Mouse (Mus musculus) CD4-positive, CD25-positive, alpha-beta regulatory T cell, adult 9 weeks (primary cell): Measurements from ENCODE around the gene Timm44. TPM values are rescaled to one million over a fixed set of nuclear protein-coding genes. Genes with fewer than 3 reads are reported as not detected.

Experiments
- polyA plus RNA-seq: library from polyadenylated mRNA; unstranded; fragments of 100-300 nt; shearing (Covaris generic); gene quantifications from one replicate; pipeline ENCODE4 v1.2.1, GENCODE M21; 2017

The Timm44 gene
- polyA plus RNA-seq = 74.9 TPM

DNA sequence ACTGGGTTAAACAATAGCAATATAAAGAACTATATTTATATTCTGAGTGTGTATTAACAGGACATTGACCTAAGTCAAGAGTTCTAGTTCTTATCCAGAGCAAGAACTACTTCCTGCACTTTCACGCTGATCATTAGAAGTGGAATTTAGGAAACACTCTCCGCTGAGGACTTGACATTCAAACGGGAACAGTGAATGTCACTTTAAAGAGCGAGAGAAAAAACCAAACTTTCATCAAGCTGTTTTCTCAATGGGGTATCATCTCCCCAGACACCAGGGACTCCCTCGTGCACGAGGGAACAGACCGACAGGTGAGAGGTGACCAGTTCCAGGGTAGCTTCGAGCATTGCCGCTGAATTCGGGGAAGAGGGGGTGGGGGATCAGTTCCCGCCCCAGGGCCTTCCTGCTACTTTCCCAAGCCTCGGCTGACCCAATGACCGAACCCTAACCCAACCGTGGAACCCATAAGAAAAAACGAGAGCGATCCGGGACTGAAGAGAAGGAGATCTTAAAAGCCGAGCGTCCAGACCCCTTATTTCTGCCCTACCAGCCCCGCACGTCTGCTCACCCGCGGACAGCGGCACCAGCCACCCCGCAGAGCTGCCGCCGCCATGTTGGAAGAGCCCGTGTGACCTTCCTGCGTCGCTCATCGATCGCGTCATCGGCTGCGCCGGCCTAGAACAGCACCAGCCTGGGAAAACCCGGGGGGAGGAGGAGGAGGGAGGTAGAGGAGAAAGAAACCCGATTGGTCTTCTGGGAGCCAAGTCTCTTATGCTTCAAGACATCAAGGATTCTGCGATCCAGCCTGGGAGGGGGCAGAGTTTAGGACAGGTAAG is at the start of gene Timm44:
Gene Timm44, minus strand, starts transcription at position 639 of the 836 bp plus-strand sequence.

DNA sequence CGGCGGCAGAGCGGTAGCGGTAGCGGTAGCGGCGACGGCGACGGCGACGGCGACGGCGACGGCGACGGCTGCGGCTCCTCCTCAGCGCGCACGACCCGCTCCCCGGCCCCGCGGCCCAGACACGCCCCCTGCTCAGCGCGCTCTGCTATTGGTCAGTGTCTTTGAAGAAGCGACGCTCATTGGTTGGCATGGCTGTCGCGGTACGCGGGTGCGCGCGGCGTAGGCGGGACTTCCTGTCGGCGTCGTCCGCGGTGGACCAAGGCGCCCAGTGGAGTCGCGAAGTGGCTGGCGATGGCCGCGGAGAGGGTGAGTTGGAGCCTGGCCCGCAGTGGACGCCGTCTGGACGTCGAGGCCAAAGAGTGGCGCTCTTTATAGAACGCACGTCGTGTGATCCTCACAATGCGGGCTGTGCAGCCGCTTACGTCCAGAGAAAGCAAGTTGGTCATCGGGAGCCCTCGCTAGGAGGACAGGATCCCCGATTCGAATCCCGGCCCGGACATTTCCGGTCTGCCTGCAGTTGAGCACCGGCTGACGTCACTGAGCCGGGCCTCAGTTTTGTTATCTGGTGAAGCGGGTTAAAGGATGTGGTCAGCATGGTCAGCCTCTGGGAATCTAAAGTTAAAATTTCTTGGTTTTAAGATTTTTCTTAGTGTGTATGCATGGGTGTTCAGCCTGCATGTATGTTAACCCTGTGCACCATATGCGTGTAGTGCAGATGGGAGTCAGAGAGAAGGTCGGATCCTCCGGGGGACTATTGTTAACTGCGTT is 49.5 kb upstream of the Timm44 start, which contains the start of the genes Ccl25 and Elavl1:
Gene Ccl25, plus strand, starts transcription at position 228 of the 768 bp plus-strand sequence.
Gene Elavl1, minus strand, starts transcription at position 431 of the 768 bp plus-strand sequence.

DNA sequence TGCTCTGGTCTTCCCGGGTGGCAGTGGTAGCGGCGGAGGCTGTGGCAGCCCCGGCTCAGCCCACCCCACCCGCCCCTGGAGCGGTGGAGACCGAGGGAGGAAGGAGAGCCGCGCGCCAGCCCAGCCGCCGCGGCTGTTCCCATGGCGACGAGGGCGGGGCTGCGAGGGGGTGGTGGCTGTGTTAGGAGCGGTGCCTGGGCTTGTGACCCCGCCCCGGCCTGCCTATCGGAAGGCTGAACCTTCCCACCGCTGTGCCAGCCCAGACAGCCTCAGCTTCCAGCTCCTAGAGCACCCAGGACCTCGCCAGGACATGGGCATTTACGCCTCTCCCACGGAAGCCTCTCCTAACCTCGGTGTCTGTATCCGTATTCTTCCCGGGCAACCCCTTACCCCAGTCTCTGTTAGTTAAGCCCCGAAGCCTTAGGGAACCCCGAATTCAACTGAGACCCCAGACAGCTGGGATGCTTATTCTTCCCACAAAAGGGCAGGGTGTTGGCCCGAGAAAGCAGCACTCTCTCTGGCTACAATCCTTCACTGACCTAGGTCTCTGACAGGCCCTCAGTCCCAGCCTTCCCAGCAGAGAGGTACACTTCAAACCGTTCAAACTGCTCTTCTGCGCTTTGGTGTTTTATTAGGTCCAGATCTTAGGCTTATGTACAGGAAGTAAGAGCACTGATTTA is 16.4 kb downstream of the Timm44 start, which contains the start of gene Ctxn1:
Gene Ctxn1, minus strand, starts transcription at position 150 of the 680 bp plus-strand sequence.

DNA sequence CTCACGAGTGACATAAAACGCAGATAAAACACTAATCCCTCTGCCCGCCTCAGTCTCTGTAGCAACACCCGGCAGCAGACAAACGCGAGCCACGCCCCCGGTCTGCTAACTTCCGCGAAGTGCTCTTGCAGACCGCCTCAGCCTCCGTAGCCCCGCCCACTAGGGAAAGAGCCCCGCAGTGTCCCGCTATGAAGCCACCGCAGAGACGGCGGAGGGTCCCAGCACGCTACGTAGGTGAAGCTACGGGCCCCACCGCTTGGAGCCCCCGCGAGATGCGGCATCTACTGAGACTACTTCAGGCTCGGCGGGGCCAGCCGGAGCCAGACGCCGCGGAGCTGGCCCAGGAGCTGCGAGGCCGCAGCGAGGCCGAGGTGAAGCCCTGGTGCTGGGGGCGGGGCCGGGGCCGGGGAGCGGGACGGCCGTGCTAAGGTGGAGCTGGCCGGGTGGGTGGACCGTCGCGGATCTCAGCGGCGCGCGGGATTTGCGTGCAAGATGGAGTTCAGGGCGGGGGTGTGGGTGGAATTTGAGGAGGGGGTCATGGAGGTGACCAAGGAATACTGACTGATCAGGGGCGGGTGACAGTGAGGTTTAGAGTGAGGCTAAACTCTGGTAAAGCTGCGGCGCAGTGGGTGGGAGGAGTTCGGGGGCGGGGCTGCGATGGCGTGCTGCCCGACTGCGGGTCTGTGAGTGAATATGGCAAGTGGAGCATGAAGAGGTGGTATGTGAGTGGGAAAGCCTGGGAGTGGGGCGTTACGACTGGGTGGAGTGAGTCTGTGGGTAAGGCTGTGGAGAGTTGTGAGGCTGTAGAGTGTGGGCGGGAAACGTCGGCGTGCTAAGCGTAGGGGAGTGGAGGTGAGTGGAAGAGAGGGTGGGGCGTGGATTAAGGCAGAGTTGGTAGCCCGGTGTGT is 22.5 kb downstream of the Timm44 start, which contains the start of gene Snapc2:
Gene Snapc2, plus strand, starts transcription at position 147 of the 908 bp plus-strand sequence.

DNA sequence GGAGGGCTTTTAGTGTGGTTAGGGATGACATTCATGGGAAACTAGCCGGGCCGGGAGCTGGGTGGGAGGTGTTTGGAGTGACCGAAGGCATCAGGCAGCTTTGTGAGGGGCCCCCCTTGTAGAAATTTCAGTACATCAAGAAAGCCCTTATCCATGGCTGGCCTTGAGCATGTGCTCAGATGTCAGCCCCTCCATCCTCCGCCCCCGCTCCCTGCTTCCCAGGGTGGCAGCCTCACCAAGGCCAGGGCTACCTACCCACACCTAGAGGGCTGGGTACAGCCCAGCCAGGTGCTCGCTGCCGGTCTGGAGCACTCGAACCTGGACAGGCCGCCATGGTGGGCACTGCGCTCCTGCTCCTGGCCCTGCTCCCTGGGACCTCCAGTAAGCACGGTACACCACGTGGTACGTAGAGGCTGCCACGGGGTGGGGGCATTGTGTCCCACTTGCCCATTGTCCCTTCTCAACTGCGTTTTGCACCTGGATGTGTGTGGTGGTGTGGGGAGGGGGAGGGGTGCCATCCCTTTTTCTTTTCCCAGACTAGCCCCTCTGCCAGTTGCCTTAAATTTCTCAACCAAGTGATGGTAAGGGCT is 27.7 kb downstream of the Timm44 start, which contains the start of gene Tgfbr3l:
Gene Tgfbr3l, plus strand, starts transcription at position 264 of the 590 bp plus-strand sequence.

DNA sequence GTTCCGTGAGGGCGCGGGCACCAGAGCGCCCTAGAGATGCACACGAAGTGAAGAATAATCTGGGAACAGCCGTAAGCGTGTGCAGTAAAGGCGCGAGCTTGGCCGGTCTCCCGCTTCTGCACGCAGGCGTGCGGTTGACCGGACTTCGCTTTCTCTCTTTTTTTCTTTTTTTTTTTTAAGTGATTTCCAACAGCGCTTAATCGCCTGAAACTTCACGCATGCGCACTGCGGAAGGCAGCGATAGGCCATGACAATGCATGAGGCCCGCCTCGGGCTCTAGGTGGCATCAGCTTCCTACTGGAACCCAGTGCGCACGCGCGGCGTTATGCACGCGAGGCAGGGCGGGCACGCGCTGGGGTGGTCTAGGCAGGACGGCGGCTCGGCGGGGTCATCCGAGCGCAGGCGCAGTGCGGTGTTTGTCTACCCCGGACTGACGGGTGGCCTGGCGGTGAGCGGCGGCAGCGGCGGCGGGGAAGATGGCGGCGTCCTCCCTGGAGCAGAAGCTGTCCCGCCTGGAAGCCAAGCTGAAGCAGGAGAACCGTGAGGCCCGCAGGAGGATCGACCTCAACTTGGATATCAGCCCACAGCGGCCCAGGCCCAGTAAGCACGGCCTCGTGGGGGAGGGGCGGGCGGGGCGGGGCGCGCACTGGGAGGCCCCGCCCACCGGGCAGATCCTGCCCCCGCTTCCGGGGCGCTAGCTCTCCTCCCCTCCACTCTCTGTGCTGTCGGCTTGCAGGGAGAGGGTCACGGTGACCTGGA is 37.1 kb downstream of the Timm44 start, which contains the start of the genes Map2k7 and Gm49320:
Gene Map2k7, plus strand, starts transcription at position 307 of the 759 bp plus-strand sequence.
Gene Gm49320, plus strand, starts transcription at position 432 of the 759 bp plus-strand sequence.

DNA sequence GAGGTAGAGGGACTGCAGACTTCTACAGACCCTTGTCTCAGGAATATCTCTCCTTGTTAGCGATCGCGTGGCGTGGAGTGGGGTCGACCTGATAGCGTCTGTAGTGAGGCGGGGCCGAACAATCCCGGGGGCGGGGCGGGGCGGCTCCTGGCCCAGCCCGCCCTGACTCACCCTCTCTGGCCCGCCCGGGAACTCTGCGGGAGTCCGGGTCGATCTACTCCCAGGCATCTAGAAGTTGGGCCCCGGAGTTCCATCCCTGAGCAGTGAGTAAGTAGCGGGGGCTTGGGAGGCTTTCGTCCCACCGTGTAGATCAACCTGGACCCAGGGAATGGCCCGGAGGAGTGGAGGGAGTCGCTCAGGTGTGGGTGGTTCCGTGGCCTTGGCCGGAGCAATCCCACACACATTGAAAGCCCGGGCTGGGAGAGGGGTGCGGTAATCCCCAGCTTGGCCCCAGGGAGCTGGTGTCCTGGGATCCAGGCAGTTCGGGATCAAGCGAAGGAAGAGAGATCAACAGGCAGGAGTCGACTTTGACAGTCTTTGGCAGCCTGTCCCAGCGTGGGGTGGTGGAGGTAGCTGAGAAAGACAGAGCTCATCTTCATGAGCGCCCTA is 48.9 kb downstream of the Timm44 start, which contains the start of gene Lrrc8e:
Gene Lrrc8e, plus strand, starts transcription at position 89 of the 609 bp plus-strand sequence.

DNA sequence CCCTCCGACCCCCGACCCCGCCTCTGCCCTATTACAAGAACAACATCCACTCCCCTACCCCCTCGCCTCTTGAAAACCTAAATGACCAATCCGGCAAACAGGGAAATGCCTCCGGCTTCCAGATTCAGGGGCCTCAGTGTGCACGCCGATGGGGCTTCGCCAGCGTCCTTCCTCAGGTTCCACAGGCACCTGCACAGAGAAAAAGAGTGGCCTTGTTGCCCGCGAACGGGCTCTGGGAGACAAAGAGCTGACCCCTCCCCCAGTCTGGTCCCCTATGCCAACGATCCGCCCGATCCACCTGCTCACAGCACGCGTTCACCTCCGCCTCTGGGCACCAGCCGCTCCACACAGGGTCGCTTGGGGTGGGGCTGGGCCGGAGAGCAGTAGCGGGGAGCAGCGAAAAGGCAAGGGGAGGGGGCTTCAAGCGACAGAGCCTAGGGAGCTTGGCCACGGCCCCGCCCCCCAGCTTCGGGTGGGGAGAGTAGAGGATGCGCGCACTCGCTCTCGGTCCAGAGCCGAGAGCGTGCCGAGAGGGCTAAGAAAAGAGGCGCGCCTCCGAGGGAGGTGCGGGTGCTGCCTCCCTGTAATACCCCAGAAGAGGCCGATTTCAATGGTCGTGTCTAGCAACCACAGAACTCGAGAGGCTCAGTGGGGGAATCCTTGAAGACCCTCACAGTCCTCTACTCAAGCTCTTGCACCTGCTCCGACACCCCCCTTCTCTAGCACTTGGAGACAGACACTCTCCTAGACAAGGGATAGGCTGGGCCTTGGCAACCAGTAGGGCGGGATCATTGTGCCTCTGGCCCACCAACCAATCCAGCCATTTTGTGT is 58.7 kb downstream of the Timm44 start, which contains the start of gene Prr36:
Gene Prr36, minus strand, starts transcription at position 669 of the 831 bp plus-strand sequence.

Other genes starting within 250 kb of the Timm44 start
- not detected for gene Cd209f, start 170.1 kb downstream of the Timm44 start, polyA plus RNA-seq
- not detected for gene Cd209g, start 141.8 kb downstream of the Timm44 start, polyA plus RNA-seq
- 12.8 TPM for gene Evi5l, start 109.3 kb downstream of the Timm44 start, polyA plus RNA-seq
- gene Prr36, start 58.5 kb downstream of the Timm44 start, polyA plus RNA-seq = 0.21 TPM
- gene Lrrc8e, start 49.1 kb downstream of the Timm44 start, polyA plus RNA-seq = 0.20 TPM
- 85.3 TPM for gene Map2k7, start 37.2 kb downstream of the Timm44 start, polyA plus RNA-seq
- gene Gm49320, start 37.0 kb downstream of the Timm44 start, polyA plus RNA-seq = 1.2 TPM
- 10.7 TPM for gene Tgfbr3l, start 27.7 kb downstream of the Timm44 start, polyA plus RNA-seq
- gene Snapc2, start 22.8 kb downstream of the Timm44 start, polyA plus RNA-seq = 33.3 TPM
- gene Ctxn1, start 16.6 kb downstream of the Timm44 start, polyA plus RNA-seq = 0.22 TPM
- 14.8 TPM for gene Ccl25, start 49.3 kb upstream of the Timm44 start, polyA plus RNA-seq
- gene Elavl1, start 49.5 kb upstream of the Timm44 start, polyA plus RNA-seq = 11.3 TPM
- gene Cers4, start 217.1 kb upstream of the Timm44 start, polyA plus RNA-seq = 70.1 TPM